Mouse (Mus musculus): ENCODE data around the gene Dlgap4. TPM values are rescaled to one million over a fixed set of nuclear protein-coding genes. Genes with fewer than 3 reads are reported as not detected.

Dlgap4 gene
- total RNA-seq, 2 experiments from 2014 or later: 8.3 to 9.0 TPM

DNA sequence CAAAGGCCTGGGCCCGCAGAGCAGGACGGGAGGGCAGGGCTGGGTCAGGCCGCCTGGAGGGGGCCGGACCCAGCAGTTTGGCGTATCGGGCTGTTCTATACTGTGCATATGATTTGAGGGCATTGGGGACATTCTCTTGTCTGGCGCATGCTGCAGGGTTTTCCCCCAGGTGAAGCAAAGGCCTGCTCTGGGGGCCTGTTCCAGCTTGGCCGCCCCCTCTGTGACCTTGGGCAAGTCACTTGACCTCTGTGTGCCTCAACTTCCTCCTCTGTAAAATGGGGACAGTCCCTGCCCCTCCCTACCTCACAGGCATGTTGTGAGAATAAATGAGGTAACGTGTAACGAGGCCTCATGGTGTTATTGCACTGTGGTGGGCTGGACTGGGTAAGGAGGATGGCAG, 150.5 kb downstream of the Dlgap4 start:
- no peak for ATAC-seq (replicated peaks; ENCODE audit: low FRiP score, poor library complexity, severe bottlenecking)

GRCm38 (mm10) chr2:156764747-156765146, 151.2 kb downstream of the Dlgap4 start:
- ATAC-seq (replicated peaks; ENCODE audit: low FRiP score, poor library complexity, severe bottlenecking): no peak

- no peak for ATAC-seq (replicated peaks; ENCODE audit: low FRiP score, poor library complexity, severe bottlenecking)
These were observed 152.1 kb downstream of the Dlgap4 start for GRCm38 (mm10) chr2:156765593-156765992.

DNA sequence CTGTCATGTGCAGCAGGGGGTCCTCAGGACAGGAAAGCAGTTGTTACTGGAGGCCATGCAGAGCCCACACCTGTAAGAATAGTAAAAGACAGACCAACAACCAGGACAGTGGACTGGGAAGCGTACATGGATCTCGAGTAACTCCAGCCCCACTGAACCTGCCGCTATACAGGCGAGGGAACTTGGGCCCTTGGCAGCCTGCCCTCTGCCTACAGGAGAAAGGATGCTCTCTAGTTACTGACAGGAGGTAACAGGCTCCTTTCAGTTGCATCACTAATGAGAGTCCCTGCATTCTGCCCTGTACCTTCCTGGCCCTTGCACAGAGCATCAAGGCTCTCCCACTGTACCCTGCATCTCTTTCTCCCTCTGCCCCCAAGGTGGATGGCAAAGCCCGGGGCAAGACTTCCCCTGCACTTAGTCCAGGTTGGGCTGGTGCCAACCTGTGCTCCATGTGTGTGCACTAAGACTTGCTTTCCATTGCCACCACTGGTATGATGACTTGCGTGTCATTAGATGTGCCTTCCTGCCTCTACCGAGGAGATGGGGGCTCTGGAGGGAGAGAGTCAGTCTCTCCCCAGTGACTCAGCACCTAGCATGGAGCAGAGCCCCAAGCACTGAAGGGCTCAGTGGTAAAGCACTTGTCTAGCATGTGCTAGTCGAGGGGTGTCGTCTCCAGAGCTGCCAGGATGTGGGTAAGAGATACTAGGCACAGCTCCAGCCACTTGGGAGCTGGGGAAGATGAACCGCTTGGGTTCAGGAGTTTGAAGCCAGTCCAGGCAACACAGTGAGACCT, 152.9 kb downstream of the Dlgap4 start:
- 0 out of 2 replicates have a peak, but pooled peaks have one; percentile 22 for ATAC-seq (replicated peaks; ENCODE audit: low FRiP score, poor library complexity, severe bottlenecking)

DNA sequence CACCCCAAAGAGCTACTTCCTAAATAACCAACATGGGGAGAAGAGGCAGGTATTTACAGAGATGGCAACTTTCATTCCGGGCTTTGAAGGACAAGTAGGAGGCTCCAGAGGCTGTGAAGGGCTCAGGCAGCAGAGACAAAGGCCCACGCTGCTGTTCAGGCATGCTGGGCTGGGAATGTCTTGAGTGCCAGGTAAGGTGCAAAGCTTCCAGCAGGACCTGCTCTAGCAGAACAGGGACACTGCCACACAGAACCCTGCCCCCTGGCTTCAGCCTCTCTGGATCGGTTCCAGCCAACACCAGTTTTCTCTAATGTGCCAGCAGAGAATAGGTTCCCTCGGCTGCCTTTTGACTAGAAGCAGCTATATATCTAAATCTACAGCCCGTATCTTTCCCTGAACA, 153.6 kb downstream of the Dlgap4 start:
- ATAC-seq (replicated peaks; ENCODE audit: low FRiP score, poor library complexity, severe bottlenecking): no peak

GRCm38 (mm10) chr2:156769274-156769673, 155.8 kb downstream of the Dlgap4 start:
- ATAC-seq (replicated peaks; ENCODE audit: low FRiP score, poor library complexity, severe bottlenecking): no peak

GRCm38 (mm10) chr2:156773470-156773869, 160.0 kb downstream of the Dlgap4 start:
- ATAC-seq (replicated peaks; ENCODE audit: low FRiP score, poor library complexity, severe bottlenecking): no peak

- no peak for ATAC-seq (replicated peaks; ENCODE audit: low FRiP score, poor library complexity, severe bottlenecking)
These were observed 160.7 kb downstream of the Dlgap4 start for GRCm38 (mm10) chr2:156774035-156774737.

GRCm38 (mm10) chr2:156774738-156775454, 161.4 kb downstream of the Dlgap4 start, which contains the start of gene Myl9:
Gene Myl9, plus strand, starts transcription at chr2:156775420.
- no peak for ATAC-seq (replicated peaks; ENCODE audit: low FRiP score, poor library complexity, severe bottlenecking)

DNA sequence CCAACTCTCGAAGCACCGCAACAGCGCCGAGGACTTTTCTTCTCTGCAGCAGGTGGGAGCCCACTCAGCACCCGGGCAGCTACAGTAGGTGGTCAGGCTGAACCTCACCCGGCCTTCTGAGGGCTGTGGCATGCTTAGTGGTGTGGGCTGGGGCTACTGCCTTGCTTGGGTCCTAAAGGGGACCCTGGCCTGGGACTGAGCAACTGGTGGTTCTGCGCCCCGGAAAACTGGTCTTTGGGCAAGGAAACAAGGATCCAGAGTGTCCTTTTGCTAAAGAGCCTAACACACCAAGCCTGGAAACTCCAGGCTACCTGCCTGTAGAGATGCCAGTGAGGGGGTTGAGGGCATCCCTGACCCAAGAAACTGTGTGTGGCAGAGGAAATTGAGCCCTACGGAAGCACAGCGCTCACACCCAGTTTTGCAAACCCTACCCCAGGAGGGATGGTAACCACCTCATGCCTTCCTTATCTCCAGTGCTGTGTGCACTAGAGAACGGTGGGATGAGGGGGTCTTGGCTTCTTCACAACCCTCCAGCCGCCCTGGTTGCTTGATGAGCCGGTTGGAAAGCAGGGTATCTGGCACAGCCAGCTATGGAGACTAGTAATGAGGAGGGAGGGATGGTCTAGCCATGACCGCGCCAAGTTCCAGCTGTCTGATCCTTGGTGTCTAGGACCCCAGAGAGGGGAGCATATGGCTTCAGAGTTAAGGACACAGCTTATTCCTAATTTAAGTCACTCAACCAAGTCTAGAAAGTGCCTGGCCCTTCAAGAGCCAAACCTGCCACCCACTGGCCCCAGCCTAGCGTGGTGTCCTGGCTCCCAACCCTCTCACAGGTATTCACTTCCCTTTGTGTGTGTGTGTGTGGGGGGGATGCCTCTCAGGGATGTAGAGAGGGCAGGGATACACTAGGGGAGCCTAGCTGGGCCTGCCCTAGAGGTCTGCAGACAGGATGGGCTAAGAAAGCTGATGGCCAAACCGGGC, 162.2 kb downstream of the Dlgap4 start:
- ATAC-seq (replicated peaks; ENCODE audit: low FRiP score, poor library complexity, severe bottlenecking): no peak

GRCm38 (mm10) chr2:156776907-156777306, 163.4 kb downstream of the Dlgap4 start:
- ATAC-seq (replicated peaks; ENCODE audit: low FRiP score, poor library complexity, severe bottlenecking): no peak

- no peak for ATAC-seq (replicated peaks; ENCODE audit: low FRiP score, poor library complexity, severe bottlenecking)
These were observed 164.0 kb downstream of the Dlgap4 start for GRCm38 (mm10) chr2:156777326-156778004.

DNA sequence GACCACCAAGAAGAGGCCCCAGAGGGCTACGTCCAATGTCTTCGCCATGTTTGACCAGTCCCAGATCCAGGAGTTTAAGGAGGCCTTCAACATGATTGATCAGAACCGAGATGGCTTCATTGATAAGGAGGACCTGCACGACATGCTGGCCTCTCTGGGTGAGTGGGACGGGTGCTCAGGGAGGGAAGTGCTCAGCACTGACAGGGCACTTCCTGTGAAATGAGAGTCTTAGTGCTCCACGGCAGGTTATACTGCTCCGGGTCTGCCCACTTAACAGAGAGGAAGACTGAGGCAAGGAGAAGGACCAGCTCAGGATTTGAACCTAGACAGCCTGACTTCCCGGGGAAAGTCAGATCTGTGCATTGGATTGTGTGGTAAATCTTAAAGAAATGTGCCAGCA, 165.1 kb downstream of the Dlgap4 start:
- ATAC-seq (replicated peaks; ENCODE audit: low FRiP score, poor library complexity, severe bottlenecking): no peak

- no peak for ATAC-seq (replicated peaks; ENCODE audit: low FRiP score, poor library complexity, severe bottlenecking)
These were observed 165.5 kb downstream of the Dlgap4 start for GRCm38 (mm10) chr2:156779036-156779435.

DNA sequence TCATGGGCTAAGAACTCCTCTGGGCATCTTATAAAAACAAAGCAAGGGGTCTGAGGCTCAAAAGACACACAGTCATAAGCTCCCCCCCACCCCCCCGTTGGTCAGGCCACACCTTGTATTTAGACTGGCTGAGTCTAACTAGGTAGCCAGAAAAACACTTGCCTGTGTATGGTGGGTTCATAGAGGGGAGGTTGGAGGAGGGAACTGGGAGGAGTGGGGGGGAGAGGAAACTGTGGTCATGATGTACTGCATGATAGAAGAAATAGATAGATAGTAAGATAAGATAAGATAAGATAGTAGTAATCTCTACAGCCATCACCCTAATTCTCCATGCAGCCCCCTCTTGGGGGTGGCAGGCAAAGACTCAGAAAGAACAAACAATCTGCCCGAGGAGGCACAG, 166.0 kb downstream of the Dlgap4 start:
- ATAC-seq (replicated peaks; ENCODE audit: low FRiP score, poor library complexity, severe bottlenecking): no peak

DNA sequence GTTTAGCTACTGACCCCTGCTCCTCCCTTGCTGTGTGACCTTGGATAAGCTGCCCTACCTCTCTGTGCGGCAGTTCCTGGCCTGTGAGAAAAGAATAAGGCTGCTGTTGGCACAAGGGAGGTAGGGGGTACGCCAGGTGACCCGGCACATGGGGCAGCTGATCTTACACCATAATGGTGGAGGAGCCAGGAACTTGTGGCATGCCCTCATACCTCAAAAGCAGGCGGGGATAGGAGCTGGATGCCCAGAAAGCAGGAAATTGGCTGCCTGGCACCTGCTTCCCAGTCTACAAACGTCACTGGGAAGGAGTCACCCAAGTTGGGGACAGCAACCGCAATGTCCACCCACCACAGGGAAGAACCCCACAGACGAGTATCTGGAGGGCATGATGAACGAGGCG, 166.6 kb downstream of the Dlgap4 start:
- ATAC-seq (replicated peaks; ENCODE audit: low FRiP score, poor library complexity, severe bottlenecking): no peak

- no peak for ATAC-seq (replicated peaks; ENCODE audit: low FRiP score, poor library complexity, severe bottlenecking)
These were observed 167.2 kb downstream of the Dlgap4 start for GRCm38 (mm10) chr2:156780752-156781151.

- no peak for ATAC-seq (replicated peaks; ENCODE audit: low FRiP score, poor library complexity, severe bottlenecking)
These were observed 167.8 kb downstream of the Dlgap4 start for GRCm38 (mm10) chr2:156781281-156781680.

Data from erythroblast, adult 5-6 weeks (primary cell).